Mouse (Mus musculus) midbrain, embryonic 13.5 days (tissue): ENCODE data around the gene Shc2. TPM values are rescaled to one million over a fixed set of nuclear protein-coding genes. Genes with fewer than 3 reads are reported as not detected.

Experiments
- ATAC-seq: fragments of 200-750 bp; cut with Nextera tagmentation; 2 replicates; pipeline ENCODE4 v1.8.0; 2017; ENCODE audit warnings: mild to moderate bottlenecking, moderate TSS enrichment, moderate library complexity
- H3K27ac ChIP-seq: fragments of 300-500 bp; sonication (generic); 2 replicates; pipeline ENCODE4 v1.5.1; 2015; ENCODE audit warnings: inconsistent platforms, mild to moderate bottlenecking, moderate library complexity
- H3K27me3 ChIP-seq: fragments of 300-500 bp; sonication (generic); 2 replicates; pipeline ENCODE4 v1.6.1; 2015; ENCODE audit warnings: mild to moderate bottlenecking, inconsistent platforms
- H3K36me3 ChIP-seq: fragments of 300-500 bp; sonication (generic); 2 replicates; pipeline ENCODE4 v1.6.1; 2015; ENCODE audit warnings: mild to moderate bottlenecking, inconsistent platforms
- H3K4me1 ChIP-seq: fragments of 300-500 bp; sonication (generic); replicated peaks from 2 replicates; pipeline ENCODE4 v1.6.1; 2015; ENCODE audit warnings: inconsistent platforms
- H3K4me2 ChIP-seq: fragments of 300-500 bp; sonication (generic); replicated peaks from 2 replicates; pipeline ENCODE4 v1.6.1; 2015; ENCODE audit warnings: moderate library complexity, mild to moderate bottlenecking, inconsistent platforms
- H3K4me3 ChIP-seq: fragments of 300-500 bp; sonication (generic); replicated peaks from 2 replicates; pipeline ENCODE4 v1.5.1; 2015; ENCODE audit warnings: mild to moderate bottlenecking, inconsistent platforms
- H3K9ac ChIP-seq: fragments of 300-500 bp; sonication (generic); replicated peaks from 2 replicates; pipeline ENCODE4 v1.6.1; 2015; ENCODE audit warnings: mild to moderate bottlenecking, inconsistent platforms
- H3K9me3 ChIP-seq: fragments of 300-500 bp; sonication (generic); 2 replicates; pipeline ENCODE4 v1.6.1; 2016; ENCODE audit warnings: mild to moderate bottlenecking, inconsistent platforms
- WGBS: fragments of 180-500 bp; shearing (Covaris S2); methylation state at CpG from one replicate; pipeline ENCODE4 v1.1.7; 2015; 5-methylcytosine and 5-hydroxymethylcytosine counted together
- polyA plus RNA-seq: library from polyadenylated mRNA; unstranded; fragments of >200 nt; fragmentation: Nextera tagmentation; extraction: Ambion mirVana; gene quantifications from 2 replicates; pipeline ENCODE4 v1.2.1, GENCODE M21; 2015

Gene Shc2
- polyA plus RNA-seq, 1 experiment from 2014 or later: 20.5 TPM

GRCm38 (mm10) chr10:79586243-79586642 lies 51.5 kb downstream of the Shc2 start:
- 76% methylated on average over 8 of the region's 8 CpGs for WGBS
- no peak for ATAC-seq
- Histone ChIP-seq H3K27me3 (no peaks in the 10 kb centered on the region), H3K9me3 (no peaks in the 10 kb centered on the region), H3K4me2 (no peak overlapping the region), H3K4me1 (no peaks in the 10 kb centered on the region), H3K4me3 (no peak overlapping the region), H3K27ac (no peak overlapping the region), H3K9ac (no peak overlapping the region), H3K36me3 (no peaks in the 10 kb centered on the region)

- Histone ChIP-seq H3K9me3 (0 out of 2 replicates have a peak, but pooled peaks cover 3% of the 10 kb centered on the region), H3K9ac (no peak overlapping the region), H3K4me3 (no peak overlapping the region), H3K36me3 (no peaks in the 10 kb centered on the region), H3K27ac (no peak overlapping the region), H3K4me2 (no peak overlapping the region), H3K27me3 (no peaks in the 10 kb centered on the region), H3K4me1 (no peaks in the 10 kb centered on the region)
- 91% methylated on average over 5 of the region's 5 CpGs for WGBS
- no peak for ATAC-seq
Observed at GRCm38 (mm10) chr10:79585723-79586122, 52.0 kb downstream of the Shc2 start.

- Histone ChIP-seq H3K4me2 (no peak overlapping the region), H3K4me1 (no peaks in the 10 kb centered on the region), H3K27me3 (no peaks in the 10 kb centered on the region), H3K36me3 (no peaks in the 10 kb centered on the region), H3K9me3 (0 out of 2 replicates have a peak, but pooled peaks cover 3% of the 10 kb centered on the region), H3K4me3 (no peak overlapping the region), H3K9ac (no peak overlapping the region), H3K27ac (no peak overlapping the region)
- WGBS: 89% methylated on average over 6 of the region's 6 CpGs
- no peak for ATAC-seq
Observed at GRCm38 (mm10) chr10:79585136-79585535, 52.6 kb downstream of the Shc2 start.

GRCm38 (mm10) chr10:79584426-79584825 lies 53.3 kb downstream of the Shc2 start:
- no peaks in the 10 kb centered on the region for H3K36me3 ChIP-seq
- H3K9ac ChIP-seq: no peak overlapping the region
- H3K4me2 ChIP-seq: no peak overlapping the region
- no peak overlapping the region for H3K27ac ChIP-seq
- ATAC-seq: no peak
- H3K9me3 ChIP-seq: 0 out of 2 replicates have a peak, but pooled peaks cover 3% of the 10 kb centered on the region
- H3K27me3 ChIP-seq: no peaks in the 10 kb centered on the region
- no peak overlapping the region for H3K4me3 ChIP-seq
- 86% methylated on average over 9 of the region's 9 CpGs for WGBS
- H3K4me1 ChIP-seq: no peaks in the 10 kb centered on the region

GRCm38 (mm10) chr10:79584021-79584420 lies 53.7 kb downstream of the Shc2 start:
- Histone ChIP-seq H3K9me3 (0 out of 2 replicates have a peak, but pooled peaks cover 3% of the 10 kb centered on the region), H3K36me3 (no peaks in the 10 kb centered on the region), H3K27ac (no peak overlapping the region), H3K4me2 (no peak overlapping the region), H3K9ac (no peak overlapping the region), H3K27me3 (no peaks in the 10 kb centered on the region), H3K4me3 (no peak overlapping the region), H3K4me1 (no peaks in the 10 kb centered on the region)
- WGBS: 75% methylated on average over 7 of the region's 7 CpGs
- ATAC-seq: no peak

GRCm38 (mm10) chr10:79581501-79581900 lies 56.2 kb downstream of the Shc2 start:
- WGBS: 89% methylated on average over 8 of the region's 8 CpGs
- H3K4me2 ChIP-seq: no peak overlapping the region
- 0 out of 2 replicates have a peak, but pooled peaks cover 3% of the 10 kb centered on the region for H3K9me3 ChIP-seq
- H3K36me3 ChIP-seq: no peaks in the 10 kb centered on the region
- H3K9ac ChIP-seq: no peak overlapping the region
- no peak for ATAC-seq
- H3K27ac ChIP-seq: no peak overlapping the region
- H3K27me3 ChIP-seq: no peaks in the 10 kb centered on the region
- H3K4me3 ChIP-seq: no peak overlapping the region
- no peaks in the 10 kb centered on the region for H3K4me1 ChIP-seq

- ATAC-seq: no peak
- no peaks in the 10 kb centered on the region for H3K4me1 ChIP-seq
- 0 out of 2 replicates have a peak, but pooled peaks cover 3% of the 10 kb centered on the region for H3K9me3 ChIP-seq
- no peak overlapping the region for H3K4me3 ChIP-seq
- H3K9ac ChIP-seq: no peak overlapping the region
- no peak overlapping the region for H3K4me2 ChIP-seq
- 45% methylated on average over 6 of the region's 6 CpGs for WGBS
- H3K27ac ChIP-seq: no peak overlapping the region
- H3K36me3 ChIP-seq: no peaks in the 10 kb centered on the region
- no peaks in the 10 kb centered on the region for H3K27me3 ChIP-seq
Observed at GRCm38 (mm10) chr10:79580811-79581210, 56.9 kb downstream of the Shc2 start.

- Histone ChIP-seq H3K36me3 (no peaks in the 10 kb centered on the region), H3K9ac (no peak overlapping the region), H3K4me2 (no peak overlapping the region), H3K27ac (no peak overlapping the region), H3K27me3 (no peaks in the 10 kb centered on the region), H3K4me1 (no peaks in the 10 kb centered on the region), H3K4me3 (no peak overlapping the region), H3K9me3 (0 out of 2 replicates have a peak, but pooled peaks cover 3% of the 10 kb centered on the region)
- ATAC-seq: no peak
- WGBS: 68% methylated on average over 7 of the region's 7 CpGs
Observed at GRCm38 (mm10) chr10:79580356-79580755, 57.4 kb downstream of the Shc2 start.

GRCm38 (mm10) chr10:79579781-79580180 lies 57.9 kb downstream of the Shc2 start:
- Histone ChIP-seq H3K9ac (no peak overlapping the region), H3K27ac (no peak overlapping the region), H3K36me3 (no peaks in the 10 kb centered on the region), H3K27me3 (no peaks in the 10 kb centered on the region), H3K4me1 (no peaks in the 10 kb centered on the region), H3K4me2 (no peak overlapping the region), H3K9me3 (0 out of 2 replicates have a peak, but pooled peaks cover 3% of the 10 kb centered on the region), H3K4me3 (no peak overlapping the region)
- ATAC-seq: no peak
- 82% methylated on average over 12 of the region's 12 CpGs for WGBS

- WGBS: 82% methylated on average over 7 of the region's 7 CpGs
- H3K9me3 ChIP-seq: 0 out of 2 replicates have a peak, but pooled peaks cover 3% of the 10 kb centered on the region
- 0 out of 2 replicates have a peak, but pooled peaks have one; percentile 24 for ATAC-seq
- no peaks in the 10 kb centered on the region for H3K27me3 ChIP-seq
- no peaks in the 10 kb centered on the region for H3K4me1 ChIP-seq
- H3K9ac ChIP-seq: no peak overlapping the region
- H3K4me2 ChIP-seq: no peak overlapping the region
- H3K4me3 ChIP-seq: no peak overlapping the region
- H3K36me3 ChIP-seq: no peaks in the 10 kb centered on the region
- H3K27ac ChIP-seq: no peak overlapping the region
Observed at GRCm38 (mm10) chr10:79578891-79579290, 58.8 kb downstream of the Shc2 start.

GRCm38 (mm10) chr10:79578276-79578675 lies 59.4 kb downstream of the Shc2 start:
- Histone ChIP-seq H3K9me3 (0 out of 2 replicates have a peak, but pooled peaks cover 3% of the 10 kb centered on the region), H3K4me3 (no peak overlapping the region), H3K9ac (no peak overlapping the region), H3K4me1 (no peaks in the 10 kb centered on the region), H3K27me3 (no peaks in the 10 kb centered on the region), H3K27ac (no peak overlapping the region), H3K36me3 (no peaks in the 10 kb centered on the region), H3K4me2 (no peak overlapping the region)
- 50% methylated on average over 9 of the region's 9 CpGs for WGBS
- ATAC-seq: 0 out of 2 replicates have a peak, but pooled peaks have one; percentile 34

- Histone ChIP-seq H3K9ac (no peak overlapping the region), H3K4me2 (no peak overlapping the region), H3K4me1 (no peaks in the 10 kb centered on the region), H3K36me3 (no peaks in the 10 kb centered on the region), H3K4me3 (no peak overlapping the region), H3K27ac (no peak overlapping the region), H3K9me3 (0 out of 2 replicates have a peak, but pooled peaks cover 3% of the 10 kb centered on the region), H3K27me3 (no peaks in the 10 kb centered on the region)
- ATAC-seq: no peak
- WGBS: 74% methylated on average over 4 of the region's 4 CpGs
Observed at GRCm38 (mm10) chr10:79577376-79577775, 60.3 kb downstream of the Shc2 start.

- ATAC-seq: no peak
- H3K27me3 ChIP-seq: no peaks in the 10 kb centered on the region
- H3K4me3 ChIP-seq: no peak overlapping the region
- H3K27ac ChIP-seq: no peak overlapping the region
- H3K36me3 ChIP-seq: no peaks in the 10 kb centered on the region
- no peak overlapping the region for H3K4me2 ChIP-seq
- no peaks in the 10 kb centered on the region for H3K9me3 ChIP-seq
- no peaks in the 10 kb centered on the region for H3K4me1 ChIP-seq
- no peak overlapping the region for H3K9ac ChIP-seq
- WGBS: 78% methylated on average over 6 of the region's 6 CpGs
Observed at GRCm38 (mm10) chr10:79575754-79576153, 62.0 kb downstream of the Shc2 start.
